Mouse (Mus musculus) stomach, embryonic 14.5 days (tissue): ENCODE results near the gene Nedd8. TPM values are rescaled to one million over a fixed set of nuclear protein-coding genes. Genes with fewer than 3 reads are reported as not detected.

Experiments
- ATAC-seq: fragments of 200-750 bp; cut with Nextera tagmentation; 2 replicates; pipeline ENCODE4 v1.8.0; 2017; ENCODE audit warnings: low read depth, moderate TSS enrichment; ENCODE audit not compliant: insufficient number of reproducible peaks, insufficient read depth, low FRiP score
- H3K27ac ChIP-seq: fragments of 300-500 bp; sonication (generic); 2 replicates; pipeline ENCODE4 v1.5.1; 2014; ENCODE audit warnings: mild to moderate bottlenecking, low read length, moderate library complexity, mixed read lengths
- H3K27me3 ChIP-seq: fragments of 300-500 bp; sonication (generic); 2 replicates; pipeline ENCODE4 v1.6.1; 2014; ENCODE audit warnings: low read length, control low read depth, mixed read lengths; ENCODE audit not compliant: control insufficient read depth, insufficient read depth
- H3K36me3 ChIP-seq: fragments of 300-500 bp; sonication (generic); 2 replicates; pipeline ENCODE4 v1.6.1; 2014; ENCODE audit warnings: mild to moderate bottlenecking, control low read depth, low read length, moderate library complexity, mixed read lengths; ENCODE audit not compliant: control insufficient read depth, insufficient read depth
- H3K4me1 ChIP-seq: fragments of 300-500 bp; sonication (generic); 2 replicates; pipeline ENCODE4 v1.6.1; 2014; ENCODE audit warnings: low read length, control low read depth, mixed read lengths; ENCODE audit not compliant: control insufficient read depth, insufficient read depth
- H3K4me2 ChIP-seq: fragments of 300-500 bp; sonication (generic); replicated peaks from 2 replicates; pipeline ENCODE4 v1.6.1; 2014; ENCODE audit warnings: low read depth, low read length, control low read depth
- H3K4me3 ChIP-seq: fragments of 300-500 bp; sonication (generic); 2 replicates; pipeline ENCODE4 v1.5.1; 2014; ENCODE audit warnings: low read depth, low read length, control low read depth
- H3K9ac ChIP-seq: fragments of 300-500 bp; sonication (generic); replicated peaks from 2 replicates; pipeline ENCODE4 v1.6.1; 2014; ENCODE audit warnings: low read depth, mild to moderate bottlenecking, control low read depth, low read length, moderate library complexity, mixed read lengths
- H3K9me3 ChIP-seq: fragments of 300-500 bp; sonication (generic); 2 replicates; pipeline ENCODE4 v1.6.1; 2016; ENCODE audit warnings: low read depth, low read length, control low read depth; ENCODE audit not compliant: control insufficient read depth
- WGBS: fragments of 180-500 bp; shearing (Covaris S2); extraction: QIAGEN DNeasy Blood & Tissue Kit; methylation state at CpG from one replicate; pipeline ENCODE4 v1.1.7; 2014; 5-methylcytosine and 5-hydroxymethylcytosine counted together
- polyA plus RNA-seq: library from polyadenylated mRNA; unstranded; fragments of >200 nt; fragmentation: Nextera tagmentation; extraction: Ambion mirVana; gene quantifications from 2 replicates; pipeline ENCODE4 v1.2.1, GENCODE M21; 2014

Gene Nedd8
- polyA plus RNA-seq, 1 experiment from 2014 or later: 580 TPM

DNA sequence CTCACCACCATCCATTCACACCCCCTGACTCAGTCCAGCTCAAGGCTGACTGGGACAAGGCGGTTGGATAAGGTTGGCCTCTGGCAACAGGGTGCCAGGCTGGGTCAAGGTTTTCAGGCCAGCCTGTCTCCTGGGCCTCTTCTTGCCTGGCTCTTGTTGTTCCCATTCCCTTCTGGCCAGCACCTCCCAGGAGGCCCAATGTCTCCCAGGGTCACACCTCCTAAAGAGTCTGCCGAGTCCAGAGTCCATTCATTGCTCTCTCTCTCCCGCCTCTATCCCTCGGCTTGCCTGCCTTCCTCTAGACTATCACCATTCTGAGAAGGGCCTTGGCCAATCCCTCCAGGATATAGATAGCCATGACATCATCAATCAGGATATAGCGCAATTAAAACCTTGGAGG is 13.9 kb downstream of the Nedd8 start:
- peaks cover 21% of the 10 kb centered on the region for H3K36me3 ChIP-seq
- ATAC-seq: no peak
- H3K9me3 ChIP-seq: no peaks in the 10 kb centered on the region
- no peaks in the 10 kb centered on the region for H3K27me3 ChIP-seq
- no peak overlapping the region for H3K9ac ChIP-seq
- WGBS: 87% methylated on average over 5 of the region's 5 CpGs
- H3K27ac ChIP-seq: no peak overlapping the region
- H3K4me1 ChIP-seq: 0 out of 2 replicates have a peak, but pooled peaks cover 6% of the 10 kb centered on the region
- H3K4me2 ChIP-seq: no peak overlapping the region
- H3K4me3 ChIP-seq: no peak overlapping the region

DNA sequence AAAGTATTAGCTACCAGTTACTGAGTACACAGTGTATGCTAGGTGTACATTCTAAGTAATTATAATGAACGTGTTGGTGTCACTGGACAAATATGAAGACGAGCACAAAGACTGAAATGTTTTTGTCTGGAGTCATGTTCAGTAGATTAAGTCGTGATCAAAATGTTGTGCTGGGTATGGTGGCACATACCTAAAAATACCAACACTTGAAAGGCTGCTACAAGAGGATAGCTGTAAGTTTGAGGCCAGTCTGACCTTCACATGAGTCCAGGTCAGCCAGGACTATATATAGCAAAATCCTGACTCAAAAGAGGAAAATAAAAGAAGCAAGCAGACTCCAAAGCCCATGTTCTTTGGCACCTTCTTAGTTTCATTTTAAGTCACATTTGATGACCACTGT is 15.0 kb downstream of the Nedd8 start:
- no peak overlapping the region for H3K4me3 ChIP-seq
- H3K9me3 ChIP-seq: no peaks in the 10 kb centered on the region
- peaks cover 16% of the 10 kb centered on the region for H3K36me3 ChIP-seq
- 79% methylated on average over 3 of the region's 3 CpGs for WGBS
- ATAC-seq: no peak
- no peak overlapping the region for H3K9ac ChIP-seq
- H3K4me2 ChIP-seq: no peak overlapping the region
- H3K27ac ChIP-seq: no peak overlapping the region
- 0 out of 2 replicates have a peak, but pooled peaks cover 6% of the 10 kb centered on the region for H3K4me1 ChIP-seq
- no peaks in the 10 kb centered on the region for H3K27me3 ChIP-seq

DNA sequence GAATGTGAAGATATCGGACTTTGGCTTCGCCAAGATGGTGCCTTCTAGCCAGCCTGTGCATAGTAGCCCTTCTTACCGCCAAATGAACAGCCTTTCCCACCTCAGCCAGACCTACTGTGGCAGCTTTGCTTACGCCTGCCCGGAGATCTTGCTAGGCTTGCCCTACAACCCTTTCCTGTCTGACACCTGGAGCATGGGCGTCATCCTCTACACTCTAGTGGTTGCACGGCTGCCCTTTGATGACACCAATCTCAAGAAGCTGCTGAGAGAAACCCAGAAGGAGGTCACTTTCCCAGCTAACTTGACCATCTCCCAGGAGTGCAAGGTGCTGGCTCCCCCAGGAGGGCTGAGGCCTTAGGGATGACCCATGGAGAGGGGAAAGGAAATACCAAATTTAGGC is 20.4 kb downstream of the Nedd8 start:
- Histone ChIP-seq H3K27me3 (no peaks in the 10 kb centered on the region), H3K27ac (no peak overlapping the region), H3K4me3 (no peak overlapping the region), H3K4me2 (no peak overlapping the region), H3K36me3 (0 out of 2 replicates have a peak, but pooled peaks cover 1% of the 10 kb centered on the region), H3K9me3 (no peaks in the 10 kb centered on the region), H3K4me1 (no peaks in the 10 kb centered on the region), H3K9ac (no peak overlapping the region)
- ATAC-seq: no peak
- 78% methylated on average over 7 of the region's 7 CpGs for WGBS

DNA sequence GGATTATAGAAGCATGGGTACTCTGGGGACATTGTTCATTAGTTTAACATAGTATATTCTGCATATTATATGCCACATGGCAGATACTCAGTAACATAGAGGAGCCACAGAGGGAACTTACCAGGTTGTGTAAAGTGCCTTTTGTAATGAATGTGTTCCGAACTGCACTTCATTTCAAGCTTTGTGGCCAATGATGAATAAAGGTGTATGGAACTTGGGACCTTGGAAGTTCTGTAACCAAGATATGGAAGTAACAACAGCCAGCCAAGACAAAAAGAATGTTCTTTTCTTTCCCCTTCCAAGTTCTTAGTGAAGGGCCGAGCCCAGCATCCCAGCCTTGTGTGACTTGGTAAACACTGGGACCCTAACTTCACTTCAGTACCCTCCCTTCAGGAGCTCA is 22.0 kb downstream of the Nedd8 start, which contains the start of gene Tssk4:
TSS of gene Tssk4 (plus strand) at position 301 of the 400 bp plus-strand sequence.
- H3K27ac ChIP-seq: no peak within 1 kb of the TSS
- no peak for ATAC-seq
- no peaks in the 10 kb centered on the region for H3K27me3 ChIP-seq
- WGBS: 95% methylated on average over 2 of the region's 2 CpGs
- H3K36me3 ChIP-seq: peaks cover 4% of the 10 kb centered on the region; the same call in 1 of the 2 replicates
- H3K9ac ChIP-seq: no peak within 1 kb of the TSS
- H3K9me3 ChIP-seq: no peaks in the 10 kb centered on the region
- H3K4me2 ChIP-seq: no peak within 1 kb of the TSS
- H3K4me1 ChIP-seq: 0 out of 2 replicates have a peak, but pooled peaks cover 1% of the 10 kb centered on the region
- H3K4me3 ChIP-seq: no peak within 1 kb of the TSS

DNA sequence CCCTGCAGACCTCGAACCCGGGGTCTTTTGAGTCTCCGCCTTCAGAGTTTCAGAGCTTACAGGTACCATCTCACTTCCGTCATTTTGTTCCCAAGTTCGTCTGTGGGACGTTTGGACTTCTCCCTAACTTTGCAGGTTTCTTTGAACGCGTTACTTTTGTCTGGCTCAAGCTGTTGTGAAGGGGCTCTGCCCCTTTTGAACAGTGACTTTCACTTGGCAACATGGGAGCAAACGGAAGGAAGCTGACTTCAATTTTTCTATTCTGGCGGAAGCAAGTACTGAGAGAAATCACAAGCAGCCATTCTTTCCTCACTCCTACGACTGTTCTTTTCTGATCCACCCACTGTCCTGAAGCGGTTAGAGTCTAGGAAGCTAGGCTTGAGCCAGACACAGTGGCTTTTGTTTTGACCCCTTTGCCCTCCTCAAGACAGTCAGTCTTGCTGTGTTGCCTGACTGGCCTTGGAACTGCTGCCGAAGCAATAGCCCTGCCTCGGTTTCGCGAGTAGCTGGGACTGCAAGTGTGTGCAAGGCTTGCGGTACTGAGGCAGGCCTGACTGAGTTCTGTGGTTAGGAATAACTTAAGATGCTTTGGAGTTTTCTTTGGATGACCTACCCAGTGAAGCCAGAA is 27.5 kb downstream of the Nedd8 start:
- H3K4me3 ChIP-seq: peak overlapping the region; percentile 67
- no peak for ATAC-seq
- peak overlapping the region; percentile 76 for H3K4me2 ChIP-seq
- H3K4me1 ChIP-seq: peaks cover 10% of the 10 kb centered on the region; the same call in 1 of the 2 replicates
- H3K27me3 ChIP-seq: no peaks in the 10 kb centered on the region
- peak overlapping the region; percentile 95; the same call in 1 of the 2 replicates for H3K27ac ChIP-seq
- peak overlapping the region; percentile 89 for H3K9ac ChIP-seq
- 23% methylated on average over 17 of the region's 17 CpGs for WGBS
- no peaks in the 10 kb centered on the region for H3K9me3 ChIP-seq
- H3K36me3 ChIP-seq: peaks cover 24% of the 10 kb centered on the region; the same call in 1 of the 2 replicates

DNA sequence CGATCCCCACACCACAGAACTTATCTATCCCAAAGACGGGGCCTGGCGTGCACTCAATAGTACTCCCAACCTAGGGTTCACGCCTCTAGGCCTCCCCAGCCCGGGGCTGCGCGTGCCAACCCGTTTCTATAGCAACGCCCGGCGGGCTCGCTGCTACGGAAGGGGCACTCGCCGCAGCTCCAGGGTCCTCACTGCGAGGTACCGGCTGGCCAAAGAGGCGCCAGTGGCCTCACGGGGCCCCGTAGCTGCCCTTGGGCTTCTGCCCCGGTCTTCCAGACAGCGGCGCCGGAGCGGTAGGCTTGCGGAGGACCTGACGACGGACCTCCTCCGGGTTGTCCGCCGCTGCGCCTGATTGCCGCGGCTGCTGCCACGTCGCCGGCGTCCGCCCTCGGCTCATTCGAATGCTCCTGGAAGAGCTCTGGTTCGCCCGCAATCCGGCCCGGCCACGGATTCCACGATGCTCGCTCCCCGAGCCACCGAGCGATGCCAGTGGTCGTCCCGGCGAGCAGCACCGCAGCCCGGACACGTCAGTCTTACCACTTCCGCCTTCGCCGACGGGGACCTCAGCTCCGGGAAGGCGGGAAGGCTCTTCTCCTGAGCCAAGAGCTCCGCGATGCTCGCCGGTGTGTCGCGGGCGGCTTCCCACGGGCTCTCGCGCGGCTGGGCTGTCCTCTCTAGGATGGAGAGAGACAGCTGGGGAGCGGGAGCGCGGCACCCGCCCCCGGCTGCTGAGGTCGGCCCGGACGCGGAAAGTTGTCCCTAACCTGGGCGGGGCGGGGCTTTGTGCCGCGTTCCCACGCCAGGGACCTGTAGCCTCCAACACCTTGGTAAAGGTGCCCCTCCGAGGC is 28.6 kb downstream of the Nedd8 start, which contains the start of gene Tm9sf1:
TSS of gene Tm9sf1 (minus strand) at position 747 of the 848 bp plus-strand sequence.
- Histone ChIP-seq H3K9ac (peak within 1 kb of the TSS; percentile 89), H3K27ac (peak within 1 kb of the TSS; percentile 95), H3K4me2 (peak within 1 kb of the TSS; percentile 76), H3K27me3 (no peaks in the 10 kb centered on the region), H3K4me3 (peak within 1 kb of the TSS; percentile 67), H3K9me3 (no peaks in the 10 kb centered on the region), H3K4me1 (peaks cover 10% of the 10 kb centered on the region; the same call in 1 of the 2 replicates), H3K36me3 (peaks cover 34% of the 10 kb centered on the region)
- WGBS: under 1% methylated on average over 88 of the region's 89 CpGs
- ATAC-seq: peak; percentile 87

DNA sequence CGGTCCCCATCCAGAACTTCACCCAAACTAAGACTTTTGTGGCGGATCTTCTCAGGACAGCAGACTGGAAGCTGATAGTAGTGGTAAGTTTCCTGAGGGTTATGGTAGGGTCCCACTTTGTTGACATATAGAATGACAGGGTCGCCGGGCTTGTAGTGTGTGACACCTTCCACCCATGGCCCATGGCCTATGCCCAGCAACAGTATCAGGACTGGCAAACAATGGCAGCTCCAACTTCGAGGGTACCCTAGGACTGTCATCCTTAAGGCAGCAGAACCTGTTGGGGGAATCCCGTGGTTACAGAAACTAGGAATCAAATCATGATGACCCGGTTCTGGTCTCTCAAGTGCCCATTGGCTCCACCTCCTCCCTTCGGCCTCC is 29.3 kb downstream of the Nedd8 start:
- H3K4me1 ChIP-seq: peaks cover 10% of the 10 kb centered on the region; the same call in 1 of the 2 replicates
- 21% methylated on average over 8 of the region's 8 CpGs for WGBS
- 0 out of 2 replicates have a peak, but pooled peaks have one; percentile 6 for ATAC-seq
- peak overlapping the region; percentile 95; the same call in 1 of the 2 replicates for H3K27ac ChIP-seq
- H3K4me2 ChIP-seq: peak overlapping the region; percentile 76
- peaks cover 40% of the 10 kb centered on the region for H3K36me3 ChIP-seq
- H3K27me3 ChIP-seq: no peaks in the 10 kb centered on the region
- H3K9ac ChIP-seq: peak overlapping the region; percentile 89
- H3K4me3 ChIP-seq: peak overlapping the region; percentile 67
- H3K9me3 ChIP-seq: no peaks in the 10 kb centered on the region

DNA sequence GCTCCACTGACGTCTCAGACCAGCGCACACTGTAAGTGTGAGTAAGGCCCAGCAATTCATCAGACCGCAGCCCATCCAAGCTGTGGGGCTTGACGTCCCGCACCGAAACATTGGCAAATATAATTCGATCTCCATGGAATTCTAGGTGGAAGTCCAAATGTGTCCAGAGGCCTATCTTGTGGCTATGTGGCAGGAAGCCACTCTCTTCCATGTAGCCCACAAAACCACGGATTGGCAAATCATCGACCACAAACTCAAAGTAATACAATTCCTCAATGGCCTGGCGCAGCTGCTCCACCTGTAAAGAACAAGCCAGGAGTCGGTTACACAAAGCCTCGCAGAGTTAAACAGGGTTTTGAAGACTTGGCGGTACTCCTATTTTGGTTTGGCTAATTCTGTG is 30.6 kb downstream of the Nedd8 start:
- peaks cover 48% of the 10 kb centered on the region for H3K36me3 ChIP-seq
- H3K27ac ChIP-seq: no peak overlapping the region
- no peaks in the 10 kb centered on the region for H3K9me3 ChIP-seq
- peaks cover 10% of the 10 kb centered on the region; the same call in 1 of the 2 replicates for H3K4me1 ChIP-seq
- H3K4me2 ChIP-seq: no peak overlapping the region
- WGBS: 94% methylated on average over 13 of the region's 13 CpGs
- no peak overlapping the region for H3K4me3 ChIP-seq
- no peaks in the 10 kb centered on the region for H3K27me3 ChIP-seq
- no peak overlapping the region for H3K9ac ChIP-seq
- ATAC-seq: no peak
